Mouse (Mus musculus) forebrain, embryonic 11.5 days (tissue): ENCODE data around the gene Ppp4c. TPM values are rescaled to one million over a fixed set of nuclear protein-coding genes. Genes with fewer than 3 reads are reported as not detected.
A peak's percentile ranks its signal among the peaks of the same experiment; 100 is the strongest.

Source experiments
- ATAC-seq: fragments of 200-750 bp; cut with Nextera tagmentation; replicated peaks from 2 replicates; pipeline ENCODE4 v1.8.0; 2017; ENCODE audit warnings: moderate TSS enrichment; ENCODE audit not compliant: low FRiP score
- DNase-seq: peaks from one replicate; pipeline ENCODE4 v3.0.0-alpha.2; 2017; ENCODE audit warnings: low spot score
- H3K27ac ChIP-seq: fragments of 300-500 bp; sonication (generic); 2 replicates; pipeline ENCODE4 v1.5.1; 2014; ENCODE audit warnings: low read depth, low read length
- H3K27me3 ChIP-seq: fragments of 300-500 bp; sonication (generic); 2 replicates; pipeline ENCODE4 v1.6.1; 2014; ENCODE audit warnings: mild to moderate bottlenecking, low read length, mixed read lengths; ENCODE audit not compliant: control insufficient read depth, insufficient read depth
- H3K36me3 ChIP-seq: fragments of 300-500 bp; sonication (generic); 2 replicates; pipeline ENCODE4 v1.6.1; 2014; ENCODE audit warnings: mild to moderate bottlenecking, low read length, moderate library complexity, mixed read lengths; ENCODE audit not compliant: control insufficient read depth, insufficient read depth
- H3K4me1 ChIP-seq: fragments of 300-500 bp; sonication (generic); replicated peaks from 2 replicates; pipeline ENCODE4 v1.6.1; 2014; ENCODE audit warnings: low read length, mixed read lengths; ENCODE audit not compliant: control insufficient read depth, insufficient read depth
- H3K4me2 ChIP-seq: fragments of 300-500 bp; sonication (generic); 2 replicates; pipeline ENCODE4 v1.6.1; 2014; ENCODE audit warnings: low read depth, mild to moderate bottlenecking, low read length, moderate library complexity, mixed read lengths; ENCODE audit not compliant: severe bottlenecking
- H3K4me3 ChIP-seq: fragments of 300-500 bp; sonication (generic); 2 replicates; pipeline ENCODE4 v1.5.1; 2014; ENCODE audit warnings: low read depth, low read length
- H3K9ac ChIP-seq: fragments of 300-500 bp; sonication (generic); 2 replicates; pipeline ENCODE4 v1.6.1; 2014; ENCODE audit warnings: low read length
- H3K9me3 ChIP-seq: fragments of 300-500 bp; sonication (generic); 2 replicates; pipeline ENCODE4 v1.6.1; 2016; ENCODE audit warnings: low read length, mixed read lengths; ENCODE audit not compliant: control insufficient read depth
- WGBS: fragments of 180-500 bp; shearing (Covaris S2); extraction: QIAGEN DNeasy Blood & Tissue Kit; methylation state at CpG from one replicate; pipeline ENCODE4 v1.1.7; 2014; 5-methylcytosine and 5-hydroxymethylcytosine counted together
- polyA plus RNA-seq: library from polyadenylated mRNA; unstranded; fragments of >200 nt; fragmentation: Nextera tagmentation; extraction: Ambion mirVana; gene quantifications from 2 replicates; pipeline ENCODE4 v1.2.1, GENCODE M21; 2014

Gene Ppp4c
- polyA plus RNA-seq, 1 experiment from 2014 or later = 348 TPM

DNA sequence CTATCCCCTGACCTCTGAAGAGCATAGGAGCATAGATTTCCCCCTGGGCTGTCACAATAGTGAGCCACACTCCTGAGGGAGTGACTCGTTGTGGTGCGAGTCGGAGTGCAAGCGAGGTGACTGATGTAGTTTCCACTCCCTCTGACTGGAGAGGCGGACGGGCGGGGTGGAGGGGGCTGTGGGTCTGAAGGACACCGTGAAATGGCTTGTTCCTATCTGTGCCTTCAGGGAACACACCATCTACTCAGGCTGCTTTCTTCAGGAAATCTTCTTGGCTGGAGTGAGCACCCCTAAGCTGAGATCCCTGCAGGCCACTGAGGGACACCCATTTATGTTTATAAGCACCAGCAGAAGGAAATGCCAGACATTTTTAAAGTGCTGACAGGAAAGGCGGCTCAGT lies 30.4 kb upstream of the Ppp4c start:
- ATAC-seq (peak; percentile 25; the same call in 1 of the 2 replicates), DNase-seq (no peak)
- H3K27ac ChIP-seq = no peak overlapping the region
- H3K27me3 ChIP-seq = 0 out of 2 replicates have a peak, but pooled peaks cover 3% of the 10 kb centered on the region
- H3K9me3 ChIP-seq = no peaks in the 10 kb centered on the region
- 8% methylated on average over 9 of the region's 9 CpGs for WGBS
- no peaks in the 10 kb centered on the region for H3K36me3 ChIP-seq
- H3K9ac ChIP-seq = peak overlapping the region; percentile 73
- H3K4me2 ChIP-seq = peak overlapping the region; percentile 91
- peak overlapping the region; percentile 54 for H3K4me3 ChIP-seq
- H3K4me1 ChIP-seq = peaks cover 8% of the 10 kb centered on the region; the same call in 1 of the 2 replicates

DNA sequence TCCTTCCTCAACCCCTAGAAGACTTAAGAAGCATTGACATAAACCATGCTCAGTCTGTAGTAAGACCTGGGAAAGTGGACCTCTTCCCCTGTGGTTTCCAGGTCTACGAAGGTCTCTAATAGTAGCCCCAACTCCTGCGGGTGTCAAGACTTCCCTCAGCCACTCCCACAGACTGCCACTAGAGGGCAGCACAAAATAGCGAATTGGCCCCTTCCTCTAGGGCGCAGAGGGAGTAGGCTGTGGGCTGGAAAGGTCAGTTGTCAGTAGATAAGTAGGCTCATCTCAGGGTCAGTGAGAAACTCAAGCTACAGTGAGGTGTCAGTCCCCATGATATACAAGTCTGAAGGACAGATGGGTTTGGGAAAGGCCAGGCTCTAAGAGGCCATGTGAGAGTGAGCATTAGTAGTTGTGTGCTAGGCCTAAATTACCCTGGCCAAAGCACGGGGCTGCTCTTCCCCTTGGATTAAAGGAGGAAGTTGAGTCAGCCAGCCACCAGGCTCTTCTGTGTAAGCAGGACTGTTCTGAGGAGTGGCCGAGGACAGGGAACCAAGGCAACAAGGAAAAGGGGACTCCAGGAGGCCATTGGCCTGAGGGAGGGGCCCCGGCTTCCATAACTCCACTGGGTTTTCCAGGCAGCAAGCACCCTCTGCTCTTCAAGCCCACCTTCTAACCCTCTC lies 29.7 kb upstream of the Ppp4c start:
- no peaks in the 10 kb centered on the region for H3K36me3 ChIP-seq
- no peak overlapping the region for H3K27ac ChIP-seq
- no peak overlapping the region for H3K9ac ChIP-seq
- 0 out of 2 replicates have a peak, but pooled peaks cover 3% of the 10 kb centered on the region for H3K27me3 ChIP-seq
- DNase-seq = peak; percentile 90
- no peak overlapping the region for H3K4me2 ChIP-seq
- H3K9me3 ChIP-seq = no peaks in the 10 kb centered on the region
- 23% methylated on average over 7 of the region's 7 CpGs for WGBS
- ATAC-seq = peak; percentile 60
- H3K4me3 ChIP-seq = no peak overlapping the region
- H3K4me1 ChIP-seq = peaks cover 8% of the 10 kb centered on the region; the same call in 1 of the 2 replicates

- Histone ChIP-seq H3K4me1 (peaks cover 5% of the 10 kb centered on the region; the same call in 1 of the 2 replicates), H3K27ac (no peak overlapping the region), H3K36me3 (no peaks in the 10 kb centered on the region), H3K4me2 (no peak overlapping the region), H3K9ac (no peak overlapping the region), H3K9me3 (no peaks in the 10 kb centered on the region), H3K4me3 (no peak overlapping the region), H3K27me3 (0 out of 2 replicates have a peak, but pooled peaks cover 3% of the 10 kb centered on the region)
- DNase-seq (peak; percentile 24), ATAC-seq (no peak)
- 44% methylated on average over 1 of the region's 1 CpGs for WGBS
Observed at GRCm38 (mm10) chr7:126818818-126819217, 26.5 kb upstream of the Ppp4c start.

DNA sequence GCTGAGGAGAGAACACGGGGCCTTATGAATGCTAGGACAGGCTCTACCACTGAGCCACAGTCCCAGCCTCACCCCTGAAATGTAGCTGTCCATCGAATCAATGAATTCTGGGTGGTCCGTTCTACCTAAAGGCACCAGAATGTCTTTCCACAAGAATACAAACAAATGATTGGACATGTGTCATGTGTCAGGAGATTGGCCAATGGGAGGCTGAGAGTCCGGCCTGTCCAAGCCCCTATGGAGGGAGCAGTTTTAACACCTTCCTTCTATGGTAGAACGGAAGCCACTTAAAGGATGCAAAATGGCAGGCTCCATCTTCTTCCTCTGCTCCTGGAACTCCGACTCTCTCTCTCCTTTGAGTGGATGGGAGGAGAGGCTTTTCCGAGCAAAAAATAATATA lies 25.3 kb upstream of the Ppp4c start:
- 0 out of 2 replicates have a peak, but pooled peaks cover 2% of the 10 kb centered on the region for H3K27me3 ChIP-seq
- whole genome bisulfite sequencing = 83% methylated on average over 7 of the region's 7 CpGs
- ATAC-seq = no peak
- no peaks in the 10 kb centered on the region for H3K9me3 ChIP-seq
- H3K4me3 ChIP-seq = no peak overlapping the region
- H3K27ac ChIP-seq = no peak overlapping the region
- H3K9ac ChIP-seq = no peak overlapping the region
- peaks cover 1% of the 10 kb centered on the region; the same call in 1 of the 2 replicates for H3K4me1 ChIP-seq
- H3K4me2 ChIP-seq = no peak overlapping the region
- no peak for DNase-seq
- no peaks in the 10 kb centered on the region for H3K36me3 ChIP-seq

DNA sequence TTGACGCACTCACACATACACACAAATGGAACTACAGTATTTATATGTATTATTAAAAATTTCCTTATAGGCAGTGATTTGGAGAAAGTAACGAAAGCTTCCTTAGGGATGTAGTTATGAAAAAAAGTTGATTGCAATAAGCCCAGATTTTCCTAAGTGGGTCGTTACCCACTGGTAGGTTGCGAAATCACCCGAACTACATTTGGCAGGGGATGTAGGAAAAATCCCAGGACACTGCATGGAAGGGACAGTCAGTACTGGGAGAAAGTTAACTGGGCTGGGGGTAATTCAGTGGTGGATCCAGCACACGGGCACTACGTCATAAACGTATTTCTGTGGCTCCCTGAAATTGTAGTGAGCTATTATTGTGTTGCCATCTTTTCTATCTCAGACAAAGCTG lies 24.2 kb upstream of the Ppp4c start:
- no peaks in the 10 kb centered on the region for H3K9me3 ChIP-seq
- WGBS = 91% methylated on average over 8 of the region's 8 CpGs
- no peaks in the 10 kb centered on the region for H3K36me3 ChIP-seq
- no peak overlapping the region for H3K4me2 ChIP-seq
- H3K27me3 ChIP-seq = no peaks in the 10 kb centered on the region
- H3K4me1 ChIP-seq = no peaks in the 10 kb centered on the region
- no peak for DNase-seq
- no peak overlapping the region for H3K4me3 ChIP-seq
- no peak overlapping the region for H3K27ac ChIP-seq
- ATAC-seq = no peak
- H3K9ac ChIP-seq = no peak overlapping the region

DNA sequence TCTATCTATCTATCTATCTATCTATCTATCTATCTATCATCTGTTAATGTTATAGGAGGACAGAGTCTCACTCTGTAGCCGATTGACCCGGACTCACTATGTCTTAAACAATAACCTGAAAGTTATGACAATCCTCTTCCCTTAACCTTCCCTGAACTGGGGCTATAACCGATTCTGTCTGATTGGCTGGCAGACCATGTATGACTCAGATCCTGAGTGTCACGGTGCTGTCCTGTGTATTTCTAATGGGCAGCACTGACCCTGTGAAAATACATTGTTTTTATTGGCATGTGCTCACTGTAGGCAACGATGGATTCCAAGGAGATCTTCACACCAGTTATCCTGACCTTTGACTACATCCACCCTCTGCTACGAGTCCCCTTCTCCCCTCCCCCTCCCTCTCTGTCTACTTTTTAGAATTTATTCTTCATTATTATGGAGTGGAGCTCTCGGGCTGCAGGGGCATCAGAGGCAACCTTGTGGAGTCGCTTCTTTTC lies 23.5 kb upstream of the Ppp4c start:
- no peaks in the 10 kb centered on the region for H3K27me3 ChIP-seq
- H3K27ac ChIP-seq = no peak overlapping the region
- H3K9ac ChIP-seq = no peak overlapping the region
- no peak overlapping the region for H3K4me3 ChIP-seq
- ATAC-seq = no peak
- no peak overlapping the region for H3K4me2 ChIP-seq
- 64% methylated on average over 8 of the region's 8 CpGs for WGBS
- H3K4me1 ChIP-seq = no peaks in the 10 kb centered on the region
- DNase-seq = peak; percentile 31
- no peaks in the 10 kb centered on the region for H3K36me3 ChIP-seq
- no peaks in the 10 kb centered on the region for H3K9me3 ChIP-seq

GRCm38 (mm10) chr7:126809723-126810369 lies 17.6 kb upstream of the Ppp4c start:
- 69% methylated on average over 5 of the region's 5 CpGs for WGBS
- no peak for DNase-seq
- no peak for ATAC-seq

GRCm38 (mm10) chr7:126808703-126809455 lies 16.6 kb upstream of the Ppp4c start:
- Histone ChIP-seq H3K27me3 (no peaks in the 10 kb centered on the region), H3K4me3 (peak overlapping the region; percentile 64), H3K36me3 (peaks cover 3% of the 10 kb centered on the region; the same call in 1 of the 2 replicates), H3K27ac (peak overlapping the region; percentile 80), H3K4me1 (peaks cover 8% of the 10 kb centered on the region; the same call in 1 of the 2 replicates), H3K4me2 (peak overlapping the region; percentile 83), H3K9ac (peak overlapping the region; percentile 87), H3K9me3 (no peaks in the 10 kb centered on the region)
- peak; percentile 93 for DNase-seq
- WGBS = under 1% methylated on average over 43 of the region's 43 CpGs
- ATAC-seq = peak; percentile 95

More at GRCm38 (mm10) chr7:126809723-126810369, 17.6 kb upstream of the Ppp4c start:
- H3K4me1 ChIP-seq = peaks cover 8% of the 10 kb centered on the region; the same call in 1 of the 2 replicates
- no peaks in the 10 kb centered on the region; the same call in 1 of the 2 replicates for H3K36me3 ChIP-seq
- H3K9ac ChIP-seq = peak overlapping the region; percentile 87
- no peak overlapping the region for H3K4me3 ChIP-seq
- H3K9me3 ChIP-seq = no peaks in the 10 kb centered on the region
- H3K4me2 ChIP-seq = peak overlapping the region; percentile 83; the same call in 1 of the 2 replicates
- no peaks in the 10 kb centered on the region for H3K27me3 ChIP-seq
- H3K27ac ChIP-seq = no peak overlapping the region
